Mouse (Mus musculus): ENCODE measurements around the gene Ngdn. TPM values are rescaled to one million over a fixed set of nuclear protein-coding genes. Genes with fewer than 3 reads are reported as not detected.
A peak's percentile ranks its signal among the peaks of the same experiment; 100 is the strongest.
"Not testable (repeated sequence)": the region's sequence is repeated elsewhere in the genome, so short reads cannot be mapped to it uniquely, and the experiment has no call there.

The Ngdn gene
- polyA plus RNA-seq, 1 experiment from 2014 or later: 66.4 TPM

GRCm38 (mm10) chr14:54994869-54995186 lies 20.4 kb upstream of the Ngdn start:
- no peak for ATAC-seq (ENCODE audit: insufficient number of reproducible peaks, insufficient read depth, low FRiP score, low read depth)
- no peaks in the 10 kb centered on the region for H3K9me3 ChIP-seq (ENCODE audit: control insufficient read depth, low read depth, low read length)
- no peak overlapping the region for H3K4me2 ChIP-seq (replicated peaks; ENCODE audit: low read depth, low read length)
- H3K27me3 ChIP-seq (ENCODE audit: control insufficient read depth, insufficient read depth, low read length): no peaks in the 10 kb centered on the region
- no peaks in the 10 kb centered on the region for H3K36me3 ChIP-seq (ENCODE audit: control insufficient read depth, insufficient read depth, low read length)
- H3K9ac ChIP-seq (replicated peaks; ENCODE audit: low read depth, low read length): no peak overlapping the region
- peaks cover 16% of the 10 kb centered on the region; the same call in 1 of the 2 replicates for H3K4me1 ChIP-seq (ENCODE audit: control insufficient read depth, insufficient read depth, low read length)
- no peak overlapping the region; the same call in 1 of the 2 replicates for H3K27ac ChIP-seq (ENCODE audit: low read length)
- H3K4me3 ChIP-seq (ENCODE audit: low read depth, low read length): no peak overlapping the region

GRCm38 (mm10) chr14:54995457-54996138 lies 19.7 kb upstream of the Ngdn start:
- Histone ChIP-seq H3K4me2 (replicated peaks; ENCODE audit: low read depth, low read length) (no peak overlapping the region), H3K9ac (replicated peaks; ENCODE audit: low read depth, low read length) (no peak overlapping the region), H3K4me1 (ENCODE audit: control insufficient read depth, insufficient read depth, low read length) (peaks cover 16% of the 10 kb centered on the region; the same call in 1 of the 2 replicates), H3K4me3 (ENCODE audit: low read depth, low read length) (no peak overlapping the region), H3K27ac (ENCODE audit: low read length) (peak overlapping the region; percentile 27; the same call in 1 of the 2 replicates), H3K9me3 (ENCODE audit: control insufficient read depth, low read depth, low read length) (no peaks in the 10 kb centered on the region), H3K36me3 (ENCODE audit: control insufficient read depth, insufficient read depth, low read length) (no peaks in the 10 kb centered on the region), H3K27me3 (ENCODE audit: control insufficient read depth, insufficient read depth, low read length) (no peaks in the 10 kb centered on the region)
- ATAC-seq (ENCODE audit: insufficient number of reproducible peaks, insufficient read depth, low FRiP score, low read depth): no peak
- WGBS: 44% methylated on average over 14 of the region's 14 CpGs

GRCm38 (mm10) chr14:54996793-54997192 lies 18.5 kb upstream of the Ngdn start:
- peak overlapping the region; percentile 61; the same call in 1 of the 2 replicates for H3K27ac ChIP-seq (ENCODE audit: low read length)
- no peak overlapping the region for H3K4me2 ChIP-seq (replicated peaks; ENCODE audit: low read depth, low read length)
- H3K4me3 ChIP-seq (ENCODE audit: low read depth, low read length): no peak overlapping the region
- no peak for ATAC-seq (ENCODE audit: insufficient number of reproducible peaks, insufficient read depth, low FRiP score, low read depth)
- peaks cover 16% of the 10 kb centered on the region; the same call in 1 of the 2 replicates for H3K4me1 ChIP-seq (ENCODE audit: control insufficient read depth, insufficient read depth, low read length)
- H3K27me3 ChIP-seq (ENCODE audit: control insufficient read depth, insufficient read depth, low read length): no peaks in the 10 kb centered on the region
- H3K36me3 ChIP-seq (ENCODE audit: control insufficient read depth, insufficient read depth, low read length): no peaks in the 10 kb centered on the region
- no peak overlapping the region for H3K9ac ChIP-seq (replicated peaks; ENCODE audit: low read depth, low read length)
- no peaks in the 10 kb centered on the region for H3K9me3 ChIP-seq (ENCODE audit: control insufficient read depth, low read depth, low read length)
- WGBS: 66% methylated on average over 9 of the region's 9 CpGs

GRCm38 (mm10) chr14:54997297-54997696 lies 18.0 kb upstream of the Ngdn start:
- peak overlapping the region; percentile 61; the same call in 1 of the 2 replicates for H3K27ac ChIP-seq (ENCODE audit: low read length)
- ATAC-seq (ENCODE audit: insufficient number of reproducible peaks, insufficient read depth, low FRiP score, low read depth): no peak
- peaks cover 16% of the 10 kb centered on the region; the same call in 1 of the 2 replicates for H3K4me1 ChIP-seq (ENCODE audit: control insufficient read depth, insufficient read depth, low read length)
- H3K36me3 ChIP-seq (ENCODE audit: control insufficient read depth, insufficient read depth, low read length): no peaks in the 10 kb centered on the region
- H3K9ac ChIP-seq (replicated peaks; ENCODE audit: low read depth, low read length): no peak overlapping the region
- H3K4me3 ChIP-seq (ENCODE audit: low read depth, low read length): no peak overlapping the region
- 54% methylated on average over 4 of the region's 4 CpGs for WGBS
- no peaks in the 10 kb centered on the region for H3K27me3 ChIP-seq (ENCODE audit: control insufficient read depth, insufficient read depth, low read length)
- no peak overlapping the region for H3K4me2 ChIP-seq (replicated peaks; ENCODE audit: low read depth, low read length)
- H3K9me3 ChIP-seq (ENCODE audit: control insufficient read depth, low read depth, low read length): no peaks in the 10 kb centered on the region

- no peak for ATAC-seq (ENCODE audit: insufficient number of reproducible peaks, insufficient read depth, low FRiP score, low read depth)
- no peaks in the 10 kb centered on the region for H3K36me3 ChIP-seq (ENCODE audit: control insufficient read depth, insufficient read depth, low read length)
- H3K4me2 ChIP-seq (replicated peaks; ENCODE audit: low read depth, low read length): no peak overlapping the region
- peaks cover 16% of the 10 kb centered on the region; the same call in 1 of the 2 replicates for H3K4me1 ChIP-seq (ENCODE audit: control insufficient read depth, insufficient read depth, low read length)
- H3K9ac ChIP-seq (replicated peaks; ENCODE audit: low read depth, low read length): no peak overlapping the region
- no peak overlapping the region for H3K27ac ChIP-seq (ENCODE audit: low read length)
- H3K9me3 ChIP-seq (ENCODE audit: control insufficient read depth, low read depth, low read length): no peaks in the 10 kb centered on the region
- no peak overlapping the region for H3K4me3 ChIP-seq (ENCODE audit: low read depth, low read length)
- no peaks in the 10 kb centered on the region for H3K27me3 ChIP-seq (ENCODE audit: control insufficient read depth, insufficient read depth, low read length)
Measured at GRCm38 (mm10) chr14:54998680-54999079, 16.6 kb upstream of the Ngdn start.

GRCm38 (mm10) chr14:54999868-55000267 lies 15.4 kb upstream of the Ngdn start:
- not testable (repeated sequence) for H3K4me3 ChIP-seq (ENCODE audit: low read depth, low read length); H3K4me1 ChIP-seq (ENCODE audit: control insufficient read depth, insufficient read depth, low read length); H3K9me3 ChIP-seq (ENCODE audit: control insufficient read depth, low read depth, low read length); H3K4me2 ChIP-seq (replicated peaks; ENCODE audit: low read depth, low read length); H3K9ac ChIP-seq (replicated peaks; ENCODE audit: low read depth, low read length); H3K27ac ChIP-seq (ENCODE audit: low read length); H3K36me3 ChIP-seq (ENCODE audit: control insufficient read depth, insufficient read depth, low read length); ATAC-seq (ENCODE audit: insufficient number of reproducible peaks, insufficient read depth, low FRiP score, low read depth); H3K27me3 ChIP-seq (ENCODE audit: control insufficient read depth, insufficient read depth, low read length)
- WGBS: 77% methylated on average over 5 of the region's 5 CpGs

GRCm38 (mm10) chr14:55000814-55001213 lies 14.4 kb upstream of the Ngdn start:
- ATAC-seq (ENCODE audit: insufficient number of reproducible peaks, insufficient read depth, low FRiP score, low read depth): no peak
- no peak overlapping the region for H3K4me2 ChIP-seq (replicated peaks; ENCODE audit: low read depth, low read length)
- no peaks in the 10 kb centered on the region for H3K9me3 ChIP-seq (ENCODE audit: control insufficient read depth, low read depth, low read length)
- WGBS: 78% methylated on average over 6 of the region's 6 CpGs
- no peaks in the 10 kb centered on the region for H3K27me3 ChIP-seq (ENCODE audit: control insufficient read depth, insufficient read depth, low read length)
- H3K27ac ChIP-seq (ENCODE audit: low read length): no peak overlapping the region
- no peaks in the 10 kb centered on the region for H3K36me3 ChIP-seq (ENCODE audit: control insufficient read depth, insufficient read depth, low read length)
- H3K4me1 ChIP-seq (ENCODE audit: control insufficient read depth, insufficient read depth, low read length): no peaks in the 10 kb centered on the region
- no peak overlapping the region for H3K9ac ChIP-seq (replicated peaks; ENCODE audit: low read depth, low read length)
- H3K4me3 ChIP-seq (ENCODE audit: low read depth, low read length): no peak overlapping the region

- Histone ChIP-seq H3K36me3 (ENCODE audit: control insufficient read depth, insufficient read depth, low read length) (no peaks in the 10 kb centered on the region), H3K9me3 (ENCODE audit: control insufficient read depth, low read depth, low read length) (no peaks in the 10 kb centered on the region), H3K4me2 (replicated peaks; ENCODE audit: low read depth, low read length) (no peak overlapping the region), H3K27ac (ENCODE audit: low read length) (no peak overlapping the region), H3K4me3 (ENCODE audit: low read depth, low read length) (no peak overlapping the region), H3K27me3 (ENCODE audit: control insufficient read depth, insufficient read depth, low read length) (no peaks in the 10 kb centered on the region), H3K4me1 (ENCODE audit: control insufficient read depth, insufficient read depth, low read length) (no peaks in the 10 kb centered on the region), H3K9ac (replicated peaks; ENCODE audit: low read depth, low read length) (no peak overlapping the region)
- 100% methylated on average over 2 of the region's 2 CpGs for WGBS
- no peak for ATAC-seq (ENCODE audit: insufficient number of reproducible peaks, insufficient read depth, low FRiP score, low read depth)
Measured at GRCm38 (mm10) chr14:55001446-55001845, 13.8 kb upstream of the Ngdn start.

Data from stomach, embryonic 14.5 days (tissue).